Mouse (Mus musculus): ENCODE data around the gene Dnase1l1.

Dnase1l1 gene

GRCm38 (mm10) chrX:74270062-74270901, 11.9 kb downstream of the Dnase1l1 start, which contains the start of gene Rpl10:
Gene Rpl10 (plus strand): TSS chrX:74270812.
- peak; percentile 96 for DNase-seq (ENCODE audit: extremely low spot score, low read depth, low spot score)

GRCm38 (mm10) chrX:74269736-74270061, 12.4 kb downstream of the Dnase1l1 start:
- no peak for DNase-seq (ENCODE audit: extremely low spot score, low read depth, low spot score)

GRCm38 (mm10) chrX:74257746-74258145, 24.4 kb downstream of the Dnase1l1 start:
- no peak for DNase-seq (ENCODE audit: extremely low spot score, low read depth, low spot score)

GRCm38 (mm10) chrX:74254888-74255565, 27.1 kb downstream of the Dnase1l1 start:
- no peak for DNase-seq (ENCODE audit: extremely low spot score, low read depth, low spot score)

GRCm38 (mm10) chrX:74254153-74254887, 27.8 kb downstream of the Dnase1l1 start, which contains the start of gene Emd:
Gene Emd (plus strand): TSS chrX:74254687.
- DNase-seq (ENCODE audit: extremely low spot score, low read depth, low spot score) = no peak

- no peak for DNase-seq (ENCODE audit: extremely low spot score, low read depth, low spot score)
Measured at GRCm38 (mm10) chrX:74249615-74250014, 32.5 kb downstream of the Dnase1l1 start, which contains the start of gene Flna. Gene Flna (minus strand): TSS chrX:74249820.

GRCm38 (mm10) chrX:74248651-74249050, 33.5 kb downstream of the Dnase1l1 start:
- no peak for DNase-seq (ENCODE audit: extremely low spot score, low read depth, low spot score)

- DNase-seq (ENCODE audit: extremely low spot score, low read depth, low spot score) = no peak
Measured at GRCm38 (mm10) chrX:74246693-74247092, 35.4 kb downstream of the Dnase1l1 start.

- no peak for DNase-seq (ENCODE audit: extremely low spot score, low read depth, low spot score)
Measured at GRCm38 (mm10) chrX:74246213-74246681, 35.9 kb downstream of the Dnase1l1 start.

GRCm38 (mm10) chrX:74245687-74246086, 36.5 kb downstream of the Dnase1l1 start:
- no peak for DNase-seq (ENCODE audit: extremely low spot score, low read depth, low spot score)

GRCm38 (mm10) chrX:74245107-74245506, 37.0 kb downstream of the Dnase1l1 start:
- no peak for DNase-seq (ENCODE audit: extremely low spot score, low read depth, low spot score)

GRCm38 (mm10) chrX:74244614-74245083, 37.5 kb downstream of the Dnase1l1 start:
- DNase-seq (ENCODE audit: extremely low spot score, low read depth, low spot score) = no peak

- DNase-seq (ENCODE audit: extremely low spot score, low read depth, low spot score) = no peak
Measured at GRCm38 (mm10) chrX:74243807-74244206, 38.3 kb downstream of the Dnase1l1 start.

- no peak for DNase-seq (ENCODE audit: extremely low spot score, low read depth, low spot score)
Measured at GRCm38 (mm10) chrX:74243396-74243795, 38.7 kb downstream of the Dnase1l1 start.

GRCm38 (mm10) chrX:74240332-74240731, 41.8 kb downstream of the Dnase1l1 start:
- no peak for DNase-seq (ENCODE audit: extremely low spot score, low read depth, low spot score)

- no peak for DNase-seq (ENCODE audit: extremely low spot score, low read depth, low spot score)
Measured at GRCm38 (mm10) chrX:74233196-74233595, 48.9 kb downstream of the Dnase1l1 start.

- no peak for DNase-seq (ENCODE audit: extremely low spot score, low read depth, low spot score)
Measured at GRCm38 (mm10) chrX:74230038-74230437, 52.1 kb downstream of the Dnase1l1 start.
